Mouse (Mus musculus) urinary bladder, adult 2 months (tissue): ENCODE measurements around the gene Prss12. TPM values are rescaled to one million over a fixed set of nuclear protein-coding genes. Genes with fewer than 3 reads are reported as not detected.

Source experiments
- DNase-seq: peaks from one replicate; pipeline ENCODE4 v3.0.0; 2022; ENCODE audit warnings: low spot score
- polyA plus RNA-seq: library from polyadenylated mRNA; depleted of rRNA; stranded (reverse); fragments of >200 nt; gene quantifications from 2 replicates; pipeline ENCODE4 v1.2.3, GENCODE M21; 2012; rRNA removed

Prss12 gene
- polyA plus RNA-seq, 1 experiment: 0.77 TPM

DNA sequence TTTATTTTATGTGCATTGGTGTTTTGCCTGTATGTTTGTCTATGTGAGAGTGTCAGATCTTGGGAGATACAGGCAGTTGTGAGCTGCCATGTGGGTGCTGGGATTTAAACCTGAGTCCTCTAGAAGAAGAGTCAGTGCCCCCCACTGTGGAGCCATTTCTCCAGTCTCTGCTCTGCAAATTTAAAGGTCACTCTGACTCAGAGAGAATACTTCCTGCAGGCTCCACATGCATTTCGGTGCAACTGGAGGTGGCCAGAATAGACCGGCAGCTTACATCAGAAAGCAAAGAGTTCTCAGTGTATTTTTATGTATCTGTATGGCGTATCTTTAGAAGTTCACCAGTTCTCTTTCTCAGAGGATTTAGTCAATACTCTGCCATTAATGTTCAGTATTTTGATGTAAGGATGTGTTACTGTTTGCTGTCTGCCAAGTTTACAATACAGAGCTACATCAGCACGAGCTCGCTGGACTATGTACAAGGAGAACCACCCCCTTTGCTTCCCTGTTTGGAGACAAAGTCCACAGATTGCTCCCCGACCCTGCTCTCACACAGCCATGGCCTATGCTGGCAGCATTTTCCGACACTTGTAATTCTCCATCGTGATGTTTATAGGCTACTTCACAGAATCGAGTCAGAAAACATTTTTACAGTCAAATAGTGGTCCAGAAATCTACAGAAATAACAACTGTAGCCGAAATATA lies 81.2 kb downstream of the Prss12 start:
- no peak for DNase-seq

DNA sequence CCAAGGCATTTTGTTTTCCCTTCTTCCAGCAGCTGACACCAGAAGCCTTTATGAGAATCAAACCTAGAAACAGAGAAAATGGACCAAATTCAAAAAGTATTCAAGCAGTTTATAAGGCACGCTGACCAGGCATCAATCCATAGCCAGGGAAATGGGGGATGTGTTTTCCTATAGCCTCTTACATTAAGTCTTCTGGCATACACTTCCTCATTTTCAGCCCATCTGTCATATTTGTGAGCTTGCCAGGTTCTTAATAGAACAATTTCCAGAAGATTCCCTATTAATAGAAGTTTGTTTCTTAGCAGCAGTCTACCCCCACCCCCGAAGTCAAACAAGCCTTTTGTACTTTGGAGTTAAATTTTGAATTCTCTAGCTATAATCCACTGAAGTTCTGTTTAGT lies 84.4 kb downstream of the Prss12 start:
- DNase-seq: no peak

DNA sequence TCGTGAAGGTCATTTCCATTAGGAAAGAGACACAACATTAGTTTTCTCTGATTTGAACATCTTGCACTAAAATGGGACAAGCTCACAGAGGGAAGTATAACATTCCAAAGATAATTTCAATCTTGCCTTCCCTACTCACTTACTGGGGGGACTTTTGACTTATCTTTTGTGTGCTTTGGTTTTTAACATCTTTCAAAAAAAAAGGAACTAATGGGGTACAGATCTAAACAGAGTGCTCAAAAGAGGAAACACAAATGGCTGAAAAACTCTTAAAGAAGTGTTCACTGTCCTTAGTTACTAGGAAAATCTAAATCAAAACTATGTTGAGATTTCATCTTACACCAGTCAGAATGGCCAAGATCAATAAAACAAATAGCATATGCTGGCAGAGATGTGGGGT lies 90.6 kb downstream of the Prss12 start:
- no peak for DNase-seq

DNA sequence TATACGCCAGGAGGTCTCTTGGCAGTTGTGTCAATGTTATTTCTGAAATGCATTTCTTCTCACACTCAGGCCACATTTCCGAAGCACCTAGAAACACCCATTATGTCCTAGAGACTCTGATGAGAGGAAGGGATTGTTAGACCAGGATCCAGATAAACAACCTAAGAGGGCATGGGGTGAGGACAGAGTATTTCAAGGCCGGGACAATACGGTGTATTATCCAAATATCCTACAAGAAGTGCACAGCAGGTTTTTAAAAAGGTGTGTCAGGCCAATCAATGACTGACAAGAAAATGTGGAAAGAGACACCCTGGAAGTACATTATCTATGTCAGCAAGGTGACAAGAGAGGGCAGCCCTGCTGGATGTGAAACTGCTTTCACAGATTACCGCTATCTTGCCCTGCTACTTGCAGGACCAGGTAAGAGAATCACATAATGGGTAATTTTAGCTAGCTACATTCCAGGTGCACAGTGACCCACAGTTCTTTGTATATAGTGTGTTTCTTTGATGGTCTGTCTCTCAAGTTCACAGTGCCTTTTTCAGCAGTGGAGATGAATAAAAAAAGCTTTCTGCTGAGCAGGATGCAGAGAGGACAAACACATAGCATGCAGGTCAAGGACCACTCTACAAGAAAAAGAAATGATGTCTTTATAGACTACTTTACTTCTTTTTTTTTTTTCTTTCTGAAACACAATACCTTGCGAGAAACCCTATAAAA lies 97.0 kb downstream of the Prss12 start:
- no peak for DNase-seq

DNA sequence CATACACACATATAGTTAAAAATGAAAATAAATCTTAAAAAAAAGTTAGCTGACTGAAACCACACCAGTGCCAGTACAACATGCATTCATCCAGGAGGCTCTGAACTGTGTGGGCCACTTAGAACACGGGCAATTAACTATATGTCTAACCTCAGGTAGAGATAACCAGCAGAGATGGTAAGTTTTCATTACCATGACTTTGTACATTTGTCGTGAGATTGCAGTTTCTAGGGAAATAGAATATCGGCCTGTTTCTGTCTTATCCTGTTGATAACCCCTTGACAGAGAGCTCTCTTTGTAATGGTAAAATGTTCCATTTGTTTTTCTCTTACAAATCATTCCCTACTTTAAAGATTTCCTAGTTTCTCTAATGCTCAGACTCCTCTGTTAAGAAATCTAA lies 103.8 kb downstream of the Prss12 start:
- no peak for DNase-seq

DNA sequence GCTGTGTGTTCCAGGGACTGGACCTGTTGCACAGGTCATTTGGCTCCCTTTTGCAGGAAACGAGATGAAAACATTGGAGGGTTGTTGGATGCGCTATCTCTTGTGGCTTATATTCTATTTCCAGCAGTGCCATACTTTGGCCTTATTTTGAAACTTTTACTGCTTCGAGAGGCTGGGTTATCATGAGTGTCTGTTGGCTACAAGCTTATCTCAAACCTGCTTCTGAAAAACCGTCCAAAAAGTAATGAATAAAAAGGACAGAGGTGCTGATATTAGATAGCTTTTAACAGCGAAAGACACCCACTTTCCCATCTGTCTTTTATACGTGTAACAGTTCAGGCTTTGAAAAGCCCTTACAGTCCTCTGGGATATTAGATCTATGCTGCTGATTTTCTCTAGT lies 107.2 kb downstream of the Prss12 start:
- DNase-seq: no peak

DNA sequence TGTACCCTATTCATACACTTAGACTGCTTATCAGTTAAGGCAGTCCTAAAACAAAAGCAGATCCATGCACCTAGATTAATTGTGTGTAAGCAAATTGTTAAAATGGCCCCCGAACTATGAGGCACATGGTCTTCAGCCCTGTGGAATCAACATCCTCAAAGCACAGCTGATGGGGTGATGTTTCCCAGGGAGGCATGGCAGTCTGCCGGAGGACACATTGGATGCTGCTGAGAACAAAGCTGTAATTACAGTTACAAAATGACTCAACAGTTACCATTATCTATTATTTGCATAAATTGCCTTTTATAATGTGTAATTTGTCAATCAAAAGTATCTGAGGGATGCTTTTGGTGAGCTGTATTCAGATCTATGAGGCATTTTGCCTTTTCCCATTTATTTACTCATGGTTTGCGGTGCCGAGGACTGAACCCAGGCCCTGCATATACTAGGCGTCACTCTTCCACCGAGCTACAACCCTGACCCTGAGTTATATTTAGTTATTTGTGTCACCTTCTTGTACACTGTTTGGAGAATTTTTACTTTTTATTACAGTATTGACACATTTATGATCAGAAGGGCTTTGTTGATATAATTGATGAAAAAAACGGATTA lies 108.6 kb downstream of the Prss12 start:
- DNase-seq: no peak

Other genes with a start within 250 kb of the Prss12 start
- 240 and 396 TPM in 2 replicates for gene Synpo2, start 210.8 kb upstream of the Prss12 start, polyA plus RNA-seq
- 51.2 and 58.9 TPM in 2 replicates for gene Sec24d, start 179.5 kb upstream of the Prss12 start, polyA plus RNA-seq
- gene Mettl14, start 60.8 kb upstream of the Prss12 start, polyA plus RNA-seq: 12.6 and 15.4 TPM in 2 replicates
- 0.59 and 0.70 TPM in 2 replicates for gene Ndst3, start 243.9 kb downstream of the Prss12 start, polyA plus RNA-seq